Mouse (Mus musculus) retina, postnatal 1 day (tissue): ENCODE data around the gene Dpyd.

ENCODE experiments used
- DNase-seq: peaks from one replicate; pipeline ENCODE4 v3.0.0-alpha.2; 2012

The Dpyd gene

GRCm38 (mm10) chr3:118561554-118562310 lies at the start of gene Dpyd:
TSS of gene Dpyd (plus strand) at chr3:118562129.
- DNase-seq, result peak; percentile 91

GRCm38 (mm10) chr3:118537676-118538075 lies 24.3 kb upstream of the Dpyd start:
- peak; percentile 4 for DNase-seq

GRCm38 (mm10) chr3:118541766-118542165 lies 20.2 kb upstream of the Dpyd start:
- no peak for DNase-seq

- DNase-seq, result no peak
Measured at GRCm38 (mm10) chr3:118547551-118548210, 14.2 kb upstream of the Dpyd start.

GRCm38 (mm10) chr3:118557605-118558004 lies 4.3 kb upstream of the Dpyd start:
- DNase-seq, result no peak

GRCm38 (mm10) chr3:118559936-118560335 lies 2.0 kb upstream of the Dpyd start:
- no peak for DNase-seq

GRCm38 (mm10) chr3:118562311-118562671 lies 362 bp downstream of the Dpyd start:
- DNase-seq, result no peak

- no peak for DNase-seq
Measured at GRCm38 (mm10) chr3:118566779-118567178, 4.8 kb downstream of the Dpyd start.

GRCm38 (mm10) chr3:118570197-118570596 lies 8.3 kb downstream of the Dpyd start:
- DNase-seq, result no peak

- DNase-seq, result no peak
Measured at GRCm38 (mm10) chr3:118590559-118590958, 28.6 kb downstream of the Dpyd start.

- DNase-seq, result no peak
Measured at GRCm38 (mm10) chr3:118594864-118595263, 32.9 kb downstream of the Dpyd start.

- DNase-seq, result no peak
Measured at GRCm38 (mm10) chr3:118595693-118596092, 33.8 kb downstream of the Dpyd start.

GRCm38 (mm10) chr3:118601689-118602640 lies 40.0 kb downstream of the Dpyd start:
- DNase-seq, result no peak

GRCm38 (mm10) chr3:118608708-118609107 lies 46.8 kb downstream of the Dpyd start:
- no peak for DNase-seq

GRCm38 (mm10) chr3:118626455-118627375 lies 64.8 kb downstream of the Dpyd start:
- peak; percentile 67 for DNase-seq

GRCm38 (mm10) chr3:118629737-118630136 lies 67.8 kb downstream of the Dpyd start:
- DNase-seq, result no peak

- peak; percentile 51 for DNase-seq
Measured at GRCm38 (mm10) chr3:118646024-118646570, 84.2 kb downstream of the Dpyd start.

GRCm38 (mm10) chr3:118663987-118664692 lies 102.2 kb downstream of the Dpyd start:
- DNase-seq, result peak; percentile 87

- peak; percentile 34 for DNase-seq
Measured at GRCm38 (mm10) chr3:118674121-118674745, 112.3 kb downstream of the Dpyd start.

- DNase-seq, result peak; percentile 61
Measured at GRCm38 (mm10) chr3:118675441-118675840, 113.5 kb downstream of the Dpyd start.
